Mouse (Mus musculus) intestine, embryonic 14.5 days (tissue): ENCODE data around the gene Bhlhe40. TPM values are rescaled to one million over a fixed set of nuclear protein-coding genes. Genes with fewer than 3 reads are reported as not detected.

ENCODE experiments used
- ATAC-seq: fragments of 200-750 bp; cut with Nextera tagmentation; replicated peaks from 2 replicates; pipeline ENCODE4 v1.8.0; 2017; ENCODE audit warnings: low read depth, moderate number of reproducible peaks, moderate TSS enrichment, moderate library complexity; ENCODE audit not compliant: low FRiP score, low TSS enrichment
- DNase-seq: peaks from one replicate; pipeline ENCODE4 v3.0.0-alpha.2; 2018; ENCODE audit warnings: low spot score
- H3K27ac ChIP-seq: fragments of 300-500 bp; sonication (generic); 2 replicates; pipeline ENCODE4 v1.5.1; 2014; ENCODE audit warnings: low read depth, mild to moderate bottlenecking, control low read depth
- H3K27me3 ChIP-seq: fragments of 300-500 bp; sonication (generic); replicated peaks from 2 replicates; pipeline ENCODE4 v1.6.1; 2014; ENCODE audit warnings: low read length, control low read depth; ENCODE audit not compliant: control insufficient read depth, insufficient read depth
- H3K36me3 ChIP-seq: fragments of 300-500 bp; sonication (generic); 2 replicates; pipeline ENCODE4 v1.6.1; 2014; ENCODE audit warnings: low read length, control low read depth; ENCODE audit not compliant: control insufficient read depth, insufficient read depth
- H3K4me1 ChIP-seq: fragments of 300-500 bp; sonication (generic); replicated peaks from 2 replicates; pipeline ENCODE4 v1.6.1; 2014; ENCODE audit warnings: low read length, control low read depth, mixed read lengths; ENCODE audit not compliant: control insufficient read depth, insufficient read depth
- H3K4me2 ChIP-seq: fragments of 300-500 bp; sonication (generic); 2 replicates; pipeline ENCODE4 v1.6.1; 2014; ENCODE audit warnings: low read length
- H3K4me3 ChIP-seq: fragments of 300-500 bp; sonication (generic); 2 replicates; pipeline ENCODE4 v1.5.1; 2014; ENCODE audit warnings: low read depth, low read length, control low read depth, mixed read lengths
- H3K9ac ChIP-seq: fragments of 300-500 bp; sonication (generic); 2 replicates; pipeline ENCODE4 v1.6.1; 2014; ENCODE audit warnings: mild to moderate bottlenecking, low read length
- H3K9me3 ChIP-seq: fragments of 300-500 bp; sonication (generic); 2 replicates; pipeline ENCODE4 v1.6.1; 2016; ENCODE audit warnings: low read length, control low read depth; ENCODE audit not compliant: control insufficient read depth
- WGBS: fragments of 180-500 bp; shearing (Covaris S2); extraction: QIAGEN DNeasy Blood & Tissue Kit; methylation state at CpG from one replicate; pipeline ENCODE4 v1.1.7; 2014; 5-methylcytosine and 5-hydroxymethylcytosine counted together
- polyA plus RNA-seq: library from polyadenylated mRNA; unstranded; fragments of >200 nt; fragmentation: Nextera tagmentation; extraction: Ambion mirVana; gene quantifications from 2 replicates; pipeline ENCODE4 v1.2.1, GENCODE M21; 2014

The Bhlhe40 gene
- polyA plus RNA-seq, 1 experiment from 2014 or later = 23.6 TPM

DNA sequence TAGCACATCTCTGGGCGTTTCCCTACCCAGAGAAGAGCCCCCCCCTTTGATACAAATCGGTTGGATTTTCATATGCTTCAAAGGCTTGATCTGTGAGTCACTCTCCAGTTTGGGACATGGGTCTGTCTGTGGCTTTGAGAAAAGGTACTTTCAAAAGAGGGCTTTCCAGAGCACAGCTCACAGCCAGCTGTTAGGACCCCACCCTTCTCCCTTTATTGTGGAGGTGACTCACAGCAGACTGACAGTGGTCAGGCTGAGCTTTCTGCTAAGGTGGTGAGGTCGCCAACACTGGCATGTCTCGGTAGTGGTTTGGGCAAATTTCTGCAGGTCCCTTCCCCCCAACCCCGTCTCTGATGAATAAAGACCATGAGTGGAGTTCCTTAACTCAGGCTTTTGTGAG is 5.2 kb downstream of the Bhlhe40 start:
- Histone ChIP-seq H3K4me2 (no peak overlapping the region), H3K4me3 (no peak overlapping the region), H3K9ac (no peak overlapping the region), H3K9me3 (no peaks in the 10 kb centered on the region), H3K27me3 (no peaks in the 10 kb centered on the region), H3K4me1 (peaks cover 33% of the 10 kb centered on the region), H3K36me3 (peaks cover 19% of the 10 kb centered on the region), H3K27ac (no peak overlapping the region)
- ATAC-seq (no peak), DNase-seq (no peak)
- WGBS = 66% methylated on average over 5 of the region's 5 CpGs

DNA sequence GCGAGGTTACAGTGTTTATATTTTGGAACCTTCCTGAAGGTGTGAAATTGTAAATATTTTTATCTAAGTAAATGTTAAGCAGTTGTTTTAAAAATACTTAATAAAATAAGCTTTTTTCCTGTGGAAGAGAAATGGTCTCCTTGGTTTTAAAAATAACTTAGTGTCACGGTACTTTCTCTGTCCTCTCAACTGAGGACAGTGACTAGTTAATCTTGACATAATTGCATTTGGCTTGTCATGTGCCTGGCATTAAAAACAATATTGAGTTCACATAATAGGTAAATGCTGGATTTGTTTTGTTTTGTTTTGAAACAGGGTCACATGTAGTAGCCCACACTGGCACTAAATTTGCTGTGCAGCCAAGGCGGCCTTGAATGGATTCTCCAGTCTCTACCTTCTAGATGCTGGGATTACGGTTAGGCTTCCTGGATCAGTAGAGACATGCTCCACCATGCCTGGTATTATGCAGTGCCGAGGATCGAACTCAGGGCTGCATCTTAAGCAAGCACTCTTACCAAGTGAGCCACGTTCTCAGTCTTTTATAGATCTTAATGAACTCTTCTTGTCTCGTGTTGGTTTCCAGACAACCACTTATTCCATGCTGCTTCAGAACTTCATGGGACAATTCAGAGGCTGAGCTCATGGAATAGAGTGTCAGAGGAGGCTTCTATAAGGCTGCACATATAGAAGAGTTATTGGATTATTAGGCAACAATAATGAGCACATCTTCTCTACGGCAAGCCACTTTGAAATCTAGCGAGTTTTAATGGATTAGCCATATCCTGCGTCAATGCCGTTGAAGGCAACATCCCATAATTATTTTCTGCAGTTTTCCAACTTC is 6.4 kb downstream of the Bhlhe40 start:
- no peaks in the 10 kb centered on the region for H3K9me3 ChIP-seq
- 86% methylated on average over 12 of the region's 12 CpGs for WGBS
- H3K36me3 ChIP-seq = peaks cover 19% of the 10 kb centered on the region
- DNase-seq = no peak
- no peak overlapping the region for H3K9ac ChIP-seq
- H3K27ac ChIP-seq = no peak overlapping the region
- ATAC-seq = no peak
- H3K4me2 ChIP-seq = no peak overlapping the region
- H3K4me1 ChIP-seq = peaks cover 27% of the 10 kb centered on the region
- no peak overlapping the region for H3K4me3 ChIP-seq
- no peaks in the 10 kb centered on the region for H3K27me3 ChIP-seq

DNA sequence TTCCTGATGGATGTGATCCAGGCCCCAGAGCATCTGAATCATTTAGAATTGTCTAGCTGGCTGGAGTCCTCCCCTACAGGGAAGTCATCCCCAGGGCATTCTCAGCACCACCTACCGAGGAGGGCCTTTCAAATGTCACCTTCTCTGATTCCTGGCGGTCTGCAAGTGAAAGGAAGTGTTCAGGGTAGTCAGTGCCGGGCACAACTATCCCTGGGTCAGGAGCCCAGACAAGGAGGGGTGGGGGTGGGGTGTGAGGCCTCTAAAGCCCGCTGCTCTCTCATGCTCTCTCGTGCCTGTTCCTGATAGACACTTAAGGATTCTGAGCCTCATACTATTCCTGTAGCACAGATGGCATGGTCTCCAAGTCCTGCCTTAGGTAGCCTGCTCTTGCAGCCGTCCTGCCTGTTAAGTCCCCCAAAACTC is 7.2 kb downstream of the Bhlhe40 start:
- Histone ChIP-seq H3K36me3 (peaks cover 19% of the 10 kb centered on the region), H3K27ac (peak overlapping the region; percentile 80), H3K4me3 (no peak overlapping the region), H3K27me3 (no peaks in the 10 kb centered on the region), H3K9ac (peak overlapping the region; percentile 49; the same call in 1 of the 2 replicates), H3K4me1 (peaks cover 25% of the 10 kb centered on the region), H3K4me2 (peak overlapping the region; percentile 57), H3K9me3 (no peaks in the 10 kb centered on the region)
- ATAC-seq (peak; percentile 18), DNase-seq (no peak)
- 35% methylated on average over 6 of the region's 6 CpGs for WGBS

DNA sequence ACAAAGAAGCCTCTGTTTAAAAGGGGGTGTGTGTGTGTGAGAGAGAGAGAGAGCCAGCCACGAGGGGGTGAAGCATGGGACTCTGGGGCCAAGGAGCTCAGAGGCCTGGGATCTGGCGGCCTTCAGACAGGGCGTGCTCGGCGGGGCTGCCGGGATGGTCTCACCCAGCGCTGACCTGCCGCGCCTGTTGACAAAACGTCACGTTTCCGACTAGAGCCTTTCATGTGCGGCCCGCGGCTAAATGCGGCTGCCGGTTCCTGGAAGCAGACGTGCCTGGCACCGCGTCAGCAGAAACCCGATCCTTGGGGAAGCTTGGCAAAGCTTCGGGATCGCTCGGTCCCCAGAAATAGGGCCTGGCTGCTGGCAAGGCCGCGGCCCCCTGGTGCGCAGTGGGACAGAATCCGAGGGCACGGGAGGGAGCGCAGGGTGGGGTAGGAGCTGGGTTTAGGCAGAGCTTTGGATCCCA is 7.9 kb downstream of the Bhlhe40 start:
- Histone ChIP-seq H3K4me2 (peak overlapping the region; percentile 57), H3K36me3 (peaks cover 19% of the 10 kb centered on the region), H3K9me3 (no peaks in the 10 kb centered on the region), H3K9ac (peak overlapping the region; percentile 49), H3K27me3 (no peaks in the 10 kb centered on the region), H3K4me1 (peaks cover 18% of the 10 kb centered on the region), H3K4me3 (peak overlapping the region; percentile 28), H3K27ac (peak overlapping the region; percentile 80)
- ATAC-seq (peak; percentile 94), DNase-seq (peak; percentile 88)
- WGBS = 3% methylated on average over 30 of the region's 30 CpGs

DNA sequence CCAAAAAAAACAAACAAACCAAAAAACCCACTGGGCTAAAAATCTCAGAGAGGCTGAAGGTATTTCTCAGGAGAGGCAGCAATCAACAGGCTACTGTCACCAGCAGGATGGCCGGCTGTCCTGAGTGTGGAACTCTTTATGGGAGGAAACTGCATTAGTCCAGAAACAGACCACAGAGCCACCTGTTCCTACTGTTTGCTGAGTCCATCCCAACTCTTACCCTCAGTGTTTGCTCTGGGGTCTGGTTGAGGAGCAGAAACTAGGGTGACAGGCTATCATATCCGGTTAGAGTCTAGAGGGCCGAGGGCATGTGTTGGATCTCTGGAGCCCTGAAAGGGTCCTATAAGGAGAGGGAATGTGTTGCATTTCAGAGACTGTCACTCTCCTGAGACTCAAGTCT is 9.8 kb downstream of the Bhlhe40 start:
- Histone ChIP-seq H3K4me1 (peaks cover 15% of the 10 kb centered on the region), H3K27ac (no peak overlapping the region), H3K4me2 (no peak overlapping the region), H3K36me3 (peaks cover 9% of the 10 kb centered on the region), H3K4me3 (no peak overlapping the region), H3K9me3 (no peaks in the 10 kb centered on the region), H3K27me3 (no peaks in the 10 kb centered on the region), H3K9ac (no peak overlapping the region)
- ATAC-seq = no peak
- no peak for DNase-seq
- 77% methylated on average over 3 of the region's 3 CpGs for WGBS

DNA sequence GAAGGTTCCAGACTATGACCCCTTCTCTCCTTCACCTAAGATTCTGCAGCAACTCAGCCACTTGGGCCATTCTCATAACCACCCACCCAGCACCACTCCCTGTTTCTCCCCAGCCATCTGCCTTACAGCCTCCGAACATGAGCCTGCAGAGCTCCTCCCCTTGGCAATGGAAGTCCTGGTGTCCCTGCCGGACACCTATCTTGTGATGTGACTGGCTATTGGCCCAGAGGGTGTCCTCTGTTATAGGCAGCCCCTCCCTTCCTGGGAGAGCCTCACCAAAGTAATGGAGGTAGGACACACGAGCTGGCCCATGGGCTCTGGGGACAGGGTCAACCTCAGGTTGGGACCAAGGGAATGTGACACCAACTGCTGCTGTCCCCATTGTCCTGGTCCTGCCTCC is 10.4 kb downstream of the Bhlhe40 start:
- DNase-seq = no peak
- no peak overlapping the region for H3K4me2 ChIP-seq
- no peak overlapping the region for H3K27ac ChIP-seq
- H3K9me3 ChIP-seq = no peaks in the 10 kb centered on the region
- H3K27me3 ChIP-seq = no peaks in the 10 kb centered on the region
- H3K9ac ChIP-seq = no peak overlapping the region
- 0 out of 2 replicates have a peak, but pooled peaks cover 4% of the 10 kb centered on the region for H3K36me3 ChIP-seq
- ATAC-seq = no peak
- H3K4me1 ChIP-seq = peaks cover 14% of the 10 kb centered on the region
- 66% methylated on average over 3 of the region's 3 CpGs for WGBS
- H3K4me3 ChIP-seq = no peak overlapping the region

DNA sequence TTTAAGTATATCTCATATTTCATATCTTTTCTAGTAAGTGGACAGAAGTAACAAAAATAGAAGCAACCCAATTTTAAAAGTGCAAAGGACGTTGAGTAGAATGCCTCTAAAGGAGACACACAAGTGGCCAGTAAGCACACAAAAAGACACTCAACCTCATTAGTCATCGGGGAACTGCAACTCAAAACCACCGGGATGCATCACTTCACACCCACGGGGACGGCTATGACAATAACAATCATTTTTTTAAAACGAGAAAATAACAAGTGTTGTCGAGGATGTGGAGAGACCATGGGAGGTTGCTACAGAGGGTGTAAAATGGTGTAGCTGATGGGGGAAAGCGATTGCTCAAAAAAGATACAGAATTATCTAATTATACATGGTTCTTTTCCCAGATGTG is 11.7 kb downstream of the Bhlhe40 start:
- Histone ChIP-seq H3K27me3 (no peaks in the 10 kb centered on the region), H3K9ac (no peak overlapping the region), H3K9me3 (no peaks in the 10 kb centered on the region), H3K36me3 (no peaks in the 10 kb centered on the region), H3K4me2 (no peak overlapping the region), H3K4me3 (no peak overlapping the region), H3K27ac (no peak overlapping the region), H3K4me1 (peaks cover 14% of the 10 kb centered on the region)
- ATAC-seq = no peak
- DNase-seq = no peak
- WGBS = 79% methylated on average over 8 of the region's 8 CpGs

DNA sequence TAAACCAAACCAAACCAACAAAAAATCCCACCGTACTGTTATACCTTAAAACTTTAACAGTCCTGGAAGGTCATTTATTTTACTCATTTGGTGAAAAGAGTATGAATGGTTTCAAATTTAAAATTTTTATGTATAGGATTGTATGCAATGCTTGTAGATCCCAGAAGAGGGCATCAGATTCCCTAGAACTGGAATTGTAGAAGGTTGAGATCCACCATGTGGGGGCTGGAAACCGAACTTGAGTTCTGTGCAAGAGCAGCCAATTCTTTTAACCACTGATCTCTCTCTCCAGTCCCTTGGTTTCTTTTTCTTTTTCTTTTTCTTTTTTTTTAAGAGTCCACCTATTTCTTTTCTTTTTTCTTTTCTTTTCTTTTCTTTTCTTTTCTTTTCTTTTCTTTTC is 13.8 kb downstream of the Bhlhe40 start:
- WGBS = 85% methylated on average over 2 of the region's 2 CpGs
- no peak for DNase-seq
- H3K4me1 ChIP-seq = no peaks in the 10 kb centered on the region
- no peaks in the 10 kb centered on the region for H3K36me3 ChIP-seq
- no peak overlapping the region for H3K4me3 ChIP-seq
- H3K4me2 ChIP-seq = no peak overlapping the region
- H3K27ac ChIP-seq = no peak overlapping the region
- no peaks in the 10 kb centered on the region for H3K9me3 ChIP-seq
- ATAC-seq = no peak
- H3K9ac ChIP-seq = no peak overlapping the region
- H3K27me3 ChIP-seq = no peaks in the 10 kb centered on the region
